Mouse (Mus musculus) kidney, postnatal 10 days (tissue): ENCODE measurements around the gene Pex11b.
"Not testable (repeated sequence)": the region's sequence is repeated elsewhere in the genome, so short reads cannot be mapped to it uniquely, and the experiment has no call there.

ENCODE experiments used
- DNase-seq: peaks from one replicate; pipeline ENCODE4 v3.0.0; 2021; ENCODE audit warnings: mixed read lengths

Gene Pex11b

GRCm38 (mm10) chr3:96634928-96635879 lies at the start of gene Pex11b, which contains the start of gene Gm42957:
Gene Pex11b (plus strand): TSS chr3:96635376.
Gene Gm42957 (plus strand): TSS chr3:96635474.
- peak; percentile 95 for DNase-seq

DNA sequence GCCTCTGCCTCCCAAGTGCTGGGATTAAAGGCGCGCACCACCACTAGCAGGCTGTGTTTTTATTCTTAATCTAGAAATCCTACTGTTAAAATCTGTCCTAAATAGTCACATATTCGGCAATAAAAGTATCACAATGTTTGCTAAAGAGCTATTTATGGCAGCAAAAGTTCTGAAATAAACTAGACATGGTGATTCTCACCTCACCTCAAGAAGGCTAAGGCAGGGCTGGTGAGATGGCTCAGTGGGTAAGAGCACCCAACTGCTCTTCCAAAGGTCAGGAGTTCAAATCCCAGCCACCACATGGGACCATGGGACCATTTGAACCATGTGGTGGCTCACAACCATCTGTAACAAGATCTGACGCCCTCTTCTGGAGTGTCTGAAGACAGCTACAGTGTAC lies 44.5 kb upstream of the Pex11b start:
- no peak for DNase-seq

GRCm38 (mm10) chr3:96593374-96593773 lies 41.8 kb upstream of the Pex11b start:
- peak; percentile 45 for DNase-seq

DNA sequence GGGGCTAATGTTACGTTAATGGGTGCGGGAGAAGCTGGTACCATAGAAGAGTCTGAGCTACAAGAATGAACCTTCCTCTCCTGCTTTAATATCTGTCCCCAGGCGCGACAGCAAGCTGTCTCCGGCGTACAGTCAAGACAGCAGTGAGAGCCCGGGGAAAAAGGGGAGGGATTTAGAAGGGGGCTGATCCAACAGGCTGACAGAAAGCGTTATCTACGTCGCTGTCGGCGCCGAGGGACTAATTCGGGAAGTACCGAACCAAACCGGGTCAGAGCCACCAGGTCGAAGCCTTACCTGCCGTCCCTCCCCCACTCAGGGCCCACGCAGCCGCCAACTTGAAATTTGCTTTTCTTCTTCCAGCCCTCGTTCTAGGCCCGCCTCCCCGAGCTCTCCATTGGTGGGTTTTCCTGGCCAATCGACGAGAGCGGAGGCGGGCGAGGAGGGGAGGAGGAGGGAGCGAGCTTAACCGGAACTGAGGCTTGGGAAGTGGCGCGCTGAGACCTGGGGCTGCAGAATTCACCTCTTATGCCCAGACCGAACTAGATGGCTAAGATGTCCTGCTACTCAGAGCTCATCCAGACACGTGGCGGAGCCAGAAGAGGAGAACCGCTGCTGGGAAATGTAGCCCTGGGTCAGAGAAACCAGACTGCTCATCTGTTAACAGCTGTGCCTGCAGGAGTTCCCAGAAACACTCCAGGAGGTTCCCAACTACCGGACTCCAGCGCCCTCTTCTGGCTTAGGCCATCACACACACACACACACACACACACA lies 41.2 kb upstream of the Pex11b start, which contains the start of gene Polr3gl:
Gene Polr3gl (minus strand): TSS at position 392 of the 771 bp plus-strand sequence.
- DNase-seq: peak; percentile 96

DNA sequence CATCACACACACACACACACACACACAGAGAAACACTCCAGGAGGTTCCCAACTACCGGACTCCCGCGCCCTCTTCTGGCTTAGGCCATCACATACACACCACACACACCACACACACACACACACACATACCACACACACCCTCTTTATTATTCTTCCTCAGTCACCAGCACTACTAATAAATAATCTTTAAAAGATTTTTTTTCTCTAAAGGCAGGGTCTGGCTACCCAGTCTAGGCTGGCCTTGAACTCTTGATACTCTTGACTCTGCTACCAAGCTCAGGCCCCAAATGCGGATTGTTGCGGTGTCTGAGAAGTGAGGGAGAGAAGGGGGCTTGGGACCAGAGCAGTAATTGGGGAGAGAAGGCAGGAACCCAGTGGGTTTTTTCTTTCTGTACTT lies 40.3 kb upstream of the Pex11b start:
- DNase-seq: no peak

- DNase-seq: no peak
Observed at GRCm38 (mm10) chr3:96595661-96596060, 39.5 kb upstream of the Pex11b start.

DNA sequence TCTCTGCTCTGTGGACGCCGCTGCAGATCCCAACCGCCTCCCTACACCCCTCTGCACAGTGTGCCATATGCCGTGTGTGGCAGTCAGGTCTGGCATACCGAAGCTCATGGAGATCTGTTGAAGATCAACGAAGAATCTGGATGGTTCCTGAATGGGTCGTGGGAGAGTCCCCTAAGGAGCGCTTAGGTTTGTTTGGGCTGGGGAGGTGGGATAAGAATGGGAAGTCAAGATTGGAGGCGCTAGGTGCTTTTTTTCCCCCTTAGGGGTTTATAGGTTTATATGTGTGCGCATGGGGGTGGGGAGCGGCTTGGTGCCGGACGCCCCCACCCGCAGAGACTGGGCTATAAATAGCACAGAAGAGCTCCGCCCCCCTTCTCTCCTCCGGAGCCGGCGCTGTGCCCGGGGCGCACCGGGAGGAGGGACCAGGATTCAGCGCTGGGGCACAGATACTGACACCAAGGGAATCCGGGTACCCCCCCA lies 38.9 kb upstream of the Pex11b start, which contains the start of gene Ankrd34a:
Gene Ankrd34a (plus strand): TSS at position 409 of the 480 bp plus-strand sequence.
- peak; percentile 67 for DNase-seq

- DNase-seq: no peak
Observed at GRCm38 (mm10) chr3:96596855-96597254, 38.3 kb upstream of the Pex11b start.

GRCm38 (mm10) chr3:96597435-96597891 lies 37.7 kb upstream of the Pex11b start:
- DNase-seq: peak; percentile 56

GRCm38 (mm10) chr3:96598156-96599068 lies 36.8 kb upstream of the Pex11b start:
- DNase-seq: peak; percentile 87

GRCm38 (mm10) chr3:96599069-96599393 lies 36.1 kb upstream of the Pex11b start:
- DNase-seq: no peak

DNA sequence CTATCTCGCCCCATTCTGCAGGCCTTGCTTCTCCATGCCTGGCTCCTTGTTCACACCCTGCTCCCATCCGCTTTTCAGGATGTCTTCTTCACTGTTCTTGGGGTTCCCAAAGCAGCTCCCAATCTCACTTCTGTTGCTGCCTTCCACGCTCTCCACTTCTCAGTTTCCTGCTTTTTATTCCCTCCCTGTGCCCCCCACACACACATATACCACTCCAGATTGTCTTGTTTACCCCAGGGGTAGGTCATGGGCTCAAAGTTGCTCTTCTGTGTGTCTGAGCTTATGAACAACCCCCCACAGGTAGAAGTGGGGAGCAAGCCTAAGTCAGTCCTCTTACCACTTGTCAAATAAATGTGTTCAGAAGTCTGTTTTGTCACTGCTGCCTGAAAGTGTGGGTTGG lies 35.8 kb upstream of the Pex11b start:
- no peak for DNase-seq

DNA sequence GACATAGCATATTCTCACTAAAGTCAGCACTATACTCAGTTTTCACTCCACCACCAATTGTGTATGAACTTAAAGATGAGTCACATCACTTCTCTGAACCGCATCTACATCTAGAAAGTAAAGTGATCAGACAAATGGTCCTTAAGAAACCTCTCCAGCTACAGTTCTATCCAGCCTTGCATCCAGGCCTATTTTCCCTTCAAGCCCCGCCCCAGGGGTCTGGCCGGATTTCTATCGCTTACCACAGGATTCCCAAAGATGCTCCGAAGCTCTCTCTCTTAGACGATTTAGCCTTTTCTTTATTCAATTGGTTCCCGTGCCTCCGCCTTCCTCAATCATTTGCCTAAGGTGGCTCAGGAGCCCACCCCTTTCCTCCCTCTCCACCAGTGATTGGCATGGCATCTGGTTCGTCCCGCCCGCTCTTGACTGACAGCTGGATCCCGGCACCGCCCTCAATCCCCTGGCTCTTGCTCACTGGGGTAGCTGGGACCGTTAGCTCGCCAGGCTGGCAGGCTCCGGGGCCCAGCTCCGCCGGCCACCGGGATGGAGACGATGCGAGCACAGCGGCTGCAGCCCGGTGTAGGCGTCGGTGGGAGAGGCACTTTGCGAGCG lies 34.4 kb upstream of the Pex11b start, which contains the start of gene Lix1l:
Gene Lix1l (plus strand): TSS at position 511 of the 612 bp plus-strand sequence.
- peak; percentile 95 for DNase-seq

GRCm38 (mm10) chr3:96601251-96601787 lies 33.9 kb upstream of the Pex11b start:
- DNase-seq: peak; percentile 88

GRCm38 (mm10) chr3:96601941-96602703 lies 33.1 kb upstream of the Pex11b start:
- DNase-seq: peak; percentile 67

GRCm38 (mm10) chr3:96602704-96603084 lies 32.5 kb upstream of the Pex11b start:
- no peak for DNase-seq

- DNase-seq: no peak
Observed at GRCm38 (mm10) chr3:96603311-96603710, 31.9 kb upstream of the Pex11b start.

DNA sequence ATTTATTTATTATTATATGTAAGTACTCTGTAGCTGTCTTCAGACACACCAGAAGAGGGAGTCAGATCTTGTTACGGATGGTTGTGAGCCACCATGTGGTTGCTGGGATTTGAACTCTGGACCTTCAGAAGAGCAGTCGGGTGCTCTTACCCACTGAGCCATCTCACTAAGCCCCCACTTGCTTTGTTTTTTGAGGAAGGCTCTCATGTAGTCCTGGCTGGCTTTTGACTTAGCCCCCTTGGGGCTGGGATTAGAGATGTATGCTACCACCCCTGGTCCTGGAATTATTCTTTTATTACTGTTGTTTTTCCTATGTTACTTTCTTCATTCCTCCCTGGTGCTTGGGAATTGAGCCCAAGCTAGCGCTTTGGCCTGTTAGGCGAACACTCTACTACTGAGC lies 29.2 kb upstream of the Pex11b start:
- not testable (repeated sequence) for DNase-seq

GRCm38 (mm10) chr3:96606618-96607017 lies 28.6 kb upstream of the Pex11b start:
- no peak for DNase-seq

DNA sequence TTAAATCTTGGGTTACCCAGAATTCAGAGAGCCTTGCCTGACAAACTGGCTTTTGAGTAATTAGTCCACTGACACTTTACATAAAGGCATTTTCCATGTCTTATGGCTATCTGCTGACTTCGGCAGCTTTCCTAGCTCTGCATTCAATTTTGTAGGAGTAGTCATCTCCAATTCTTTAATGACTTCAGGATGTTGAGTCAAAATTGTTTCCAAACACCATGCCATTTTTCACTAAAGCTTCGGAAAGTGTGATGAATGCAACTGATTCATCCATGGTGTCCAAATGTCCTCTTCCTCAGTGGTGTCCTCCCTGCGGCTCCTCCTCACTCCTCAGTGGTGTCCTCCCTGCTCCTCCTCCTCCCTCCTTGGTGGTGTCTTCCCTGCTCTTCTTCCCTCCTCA lies 17.2 kb upstream of the Pex11b start:
- DNase-seq: no peak

GRCm38 (mm10) chr3:96623201-96623600 lies 12.0 kb upstream of the Pex11b start:
- DNase-seq: no peak
